Mouse (Mus musculus) C2C12 (cell line): ENCODE results near the gene Mrpl12. TPM values are rescaled to one million over a fixed set of nuclear protein-coding genes. Genes with fewer than 3 reads are reported as not detected.

Experiments used
- H3K27me3 ChIP-seq: one replicate; pipeline ENCODE4 v1.6.1; 2011; ENCODE audit not compliant: control insufficient read depth, insufficient read depth, insufficient read length
- H3K36me3 ChIP-seq: one replicate; pipeline ENCODE4 v1.6.1; 2011; ENCODE audit not compliant: control insufficient read depth, insufficient read depth
- H3K4me3 ChIP-seq: one replicate; pipeline ENCODE4 v1.5.1; 2011; ENCODE audit warnings: mild to moderate bottlenecking, control low read depth; ENCODE audit not compliant: poor library complexity, insufficient read depth, severe bottlenecking
- H3K79me2 ChIP-seq: one replicate; pipeline ENCODE4 v1.6.1; 2011; ENCODE audit not compliant: control insufficient read depth, insufficient read depth
- H3K79me3 ChIP-seq: one replicate; pipeline ENCODE4 v1.6.1; 2011; ENCODE audit warnings: low read depth, control low read depth
- H3ac ChIP-seq: one replicate; pipeline ENCODE3; 2011; ENCODE audit warnings: low read depth; ENCODE audit not compliant: control insufficient read depth, insufficient read length
- CEBPB ChIP-seq: IDR thresholded peaks from one replicate; pipeline ENCODE4 v1.6.1; 2011; ENCODE audit warnings: low read depth, mild to moderate bottlenecking, control low read depth, moderate library complexity
- CTCF ChIP-seq: IDR thresholded peaks from one replicate; pipeline ENCODE4 v1.5.1; 2011; ENCODE audit not compliant: control insufficient read depth, insufficient read depth, insufficient read length
- FOSL1 ChIP-seq: IDR thresholded peaks from one replicate; pipeline ENCODE4 v1.8.0; 2011; ENCODE audit warnings: mild to moderate bottlenecking, low read length; ENCODE audit not compliant: poor library complexity, insufficient read depth, severe bottlenecking
- MAX ChIP-seq: IDR thresholded peaks from one replicate; pipeline ENCODE4 v1.6.1; 2011; ENCODE audit warnings: mild to moderate bottlenecking, control low read depth
- MYOD1 ChIP-seq: IDR thresholded peaks from one replicate; pipeline ENCODE4 v1.6.1; 2011; ENCODE audit warnings: low read depth; ENCODE audit not compliant: control insufficient read depth, insufficient read length
- MYOG ChIP-seq: IDR thresholded peaks from one replicate; pipeline ENCODE4 v1.6.1; 2011; ENCODE audit not compliant: control insufficient read depth, insufficient read length; ENCODE audit errors: extremely low read depth
- USF1 ChIP-seq: IDR thresholded peaks from one replicate; pipeline ENCODE4 v1.6.1; 2011; ENCODE audit warnings: low read depth, mild to moderate bottlenecking, control low read depth, moderate library complexity
- polyA plus RNA-seq: library from polyadenylated mRNA; unstranded; fragments of >200 nt; fragmentation: generic; extraction: Trizol; gene quantifications from one replicate; pipeline ENCODE4 v1.2.1, GENCODE M21; 2012; ENCODE audit warnings: missing spikeins

Mrpl12 gene
- polyA plus RNA-seq, 1 experiment, result 338 TPM

DNA sequence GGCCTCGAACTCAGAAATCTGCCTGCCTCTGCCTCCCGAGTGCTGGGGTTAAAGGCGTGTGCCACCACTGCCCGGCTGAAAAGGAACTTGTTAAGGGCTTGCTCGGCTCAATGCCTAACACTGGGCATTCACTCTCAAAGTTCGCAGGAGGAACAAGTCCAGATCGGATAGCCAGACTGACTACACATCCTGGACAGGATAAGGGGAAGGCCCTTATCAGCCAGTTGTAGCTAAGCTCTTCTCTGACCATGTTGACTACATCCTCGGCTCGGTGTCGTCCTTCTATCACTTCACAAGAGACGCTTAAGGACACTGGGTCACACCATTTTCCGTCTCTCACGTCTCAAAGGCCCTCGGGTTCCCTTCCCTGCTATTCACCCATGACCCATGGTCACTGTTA, 27.0 kb upstream of the Mrpl12 start:
- no peaks in the 10 kb centered on the region for H3K27me3 ChIP-seq
- peaks cover 51% of the 10 kb centered on the region for H3K79me2 ChIP-seq
- TF ChIP-seq MYOG (no peak), MYOD1 (no peak)
- H3K4me3 ChIP-seq, result peak overlapping the region; percentile 94
- peaks cover 25% of the 10 kb centered on the region for H3K79me3 ChIP-seq
- peak overlapping the region; percentile 88 for H3ac ChIP-seq
- peaks cover 30% of the 10 kb centered on the region for H3K36me3 ChIP-seq

DNA sequence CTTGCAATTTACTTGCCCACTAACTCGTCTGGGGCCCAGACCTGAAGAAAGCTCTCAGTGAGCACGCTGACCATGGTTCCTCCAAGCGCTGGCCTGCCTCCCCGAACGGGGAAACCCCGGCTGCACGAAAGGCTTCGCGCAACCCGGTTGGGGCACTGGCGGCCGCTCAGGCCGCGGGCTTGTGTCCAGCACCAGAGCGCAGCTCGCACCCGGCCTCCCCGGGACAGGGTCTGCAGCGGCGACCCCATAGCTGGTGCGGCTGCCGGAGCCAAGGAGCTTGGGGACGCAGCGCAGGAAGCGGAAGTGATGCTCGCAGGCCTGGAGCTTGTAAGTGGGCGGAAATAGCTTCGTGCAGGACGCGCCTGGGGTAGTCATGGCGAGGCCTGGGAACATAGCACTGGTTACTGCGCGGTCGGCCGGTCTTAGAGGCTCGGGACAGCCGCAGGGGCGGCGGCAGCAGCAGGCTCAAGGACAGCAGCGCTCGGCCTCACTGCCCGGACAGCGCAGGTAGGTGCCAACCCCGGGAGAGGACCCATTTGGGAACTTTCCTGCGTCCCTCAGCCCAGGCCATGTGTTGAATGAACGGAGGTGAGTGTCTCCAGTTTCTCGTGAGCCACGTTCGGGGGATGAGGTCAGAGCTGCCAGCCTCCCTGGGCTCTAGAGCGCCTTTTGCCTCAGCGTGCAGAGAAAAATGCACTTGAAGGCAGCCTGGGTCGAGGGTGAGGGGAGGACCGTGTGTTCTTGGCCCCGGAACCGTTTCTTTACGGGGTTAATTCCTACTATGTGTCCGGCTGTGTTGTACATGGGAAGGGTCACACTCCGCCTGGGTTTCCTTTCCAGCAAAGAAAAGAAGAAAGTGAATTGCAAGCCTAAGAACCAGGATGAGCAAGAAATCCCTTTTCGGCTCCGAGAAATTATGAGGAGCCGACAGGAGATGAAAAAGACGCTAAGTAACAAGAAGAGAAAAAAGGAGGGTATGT, 26.4 kb upstream of the Mrpl12 start, which contains the start of the genes Oxld1 and Ccdc137:
TSS of gene Oxld1 (minus strand) at position 297 of the 980 bp plus-strand sequence.
TSS of gene Ccdc137 (plus strand) at position 344 of the 980 bp plus-strand sequence.
- H3ac ChIP-seq, result peak within 1 kb of the TSS; percentile 88
- peaks cover 51% of the 10 kb centered on the region for H3K79me2 ChIP-seq
- H3K4me3 ChIP-seq, result peak within 1 kb of the TSS; percentile 94
- TF ChIP-seq MYOG (no peak), MAX (peak; percentile 68)
- H3K27me3 ChIP-seq, result no peaks in the 10 kb centered on the region
- peaks cover 25% of the 10 kb centered on the region for H3K79me3 ChIP-seq
- peaks cover 37% of the 10 kb centered on the region for H3K36me3 ChIP-seq

DNA sequence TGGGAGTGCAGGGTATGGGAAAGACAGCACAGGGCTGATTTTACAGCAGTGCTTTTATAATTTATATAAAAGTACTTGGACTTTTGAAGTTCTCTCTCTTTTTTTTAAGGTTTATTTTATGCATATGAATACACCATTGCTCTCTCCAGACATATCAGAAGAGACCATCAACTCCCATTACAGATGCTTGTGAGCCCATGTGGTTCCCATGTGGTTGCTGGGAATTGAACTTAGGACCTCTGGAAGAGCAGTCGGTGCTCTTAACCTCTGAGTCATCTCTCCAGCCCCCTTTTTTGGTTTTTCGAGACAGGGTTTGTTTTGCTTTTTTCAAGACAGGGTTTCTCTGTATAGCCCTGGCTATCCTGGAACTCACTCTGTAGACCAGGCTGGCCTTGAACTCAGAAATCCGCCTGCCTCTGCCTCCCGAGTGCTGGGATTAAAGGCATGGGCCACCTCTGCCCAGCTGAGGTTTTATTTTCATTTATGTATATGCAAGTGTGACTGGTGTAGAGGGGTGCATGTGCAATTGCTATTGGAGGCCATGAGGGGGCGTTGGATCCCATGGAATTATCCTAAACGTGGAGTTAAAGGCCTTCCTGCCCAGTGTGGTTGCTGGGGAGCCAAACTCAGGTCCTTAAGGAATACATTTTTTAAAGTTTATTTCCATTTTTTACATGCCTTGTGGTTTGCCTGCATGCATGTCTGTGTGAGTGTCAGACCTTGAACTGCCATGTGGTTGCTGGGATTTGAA, 25.4 kb upstream of the Mrpl12 start:
- TF ChIP-seq MYOG, result no peak
- TF ChIP-seq CTCF, result no peak
- no peak for TF ChIP-seq FOSL1
- TF ChIP-seq USF1, result no peak
- TF ChIP-seq MAX, result no peak
- no peak for TF ChIP-seq CEBPB
- TF ChIP-seq MYOD1, result no peak
- peak overlapping the region; percentile 84 for H3ac ChIP-seq
- no peaks in the 10 kb centered on the region for H3K27me3 ChIP-seq
- peaks cover 25% of the 10 kb centered on the region for H3K79me3 ChIP-seq
- H3K4me3 ChIP-seq, result peak overlapping the region; percentile 94
- peaks cover 46% of the 10 kb centered on the region for H3K36me3 ChIP-seq
- H3K79me2 ChIP-seq, result peaks cover 51% of the 10 kb centered on the region

DNA sequence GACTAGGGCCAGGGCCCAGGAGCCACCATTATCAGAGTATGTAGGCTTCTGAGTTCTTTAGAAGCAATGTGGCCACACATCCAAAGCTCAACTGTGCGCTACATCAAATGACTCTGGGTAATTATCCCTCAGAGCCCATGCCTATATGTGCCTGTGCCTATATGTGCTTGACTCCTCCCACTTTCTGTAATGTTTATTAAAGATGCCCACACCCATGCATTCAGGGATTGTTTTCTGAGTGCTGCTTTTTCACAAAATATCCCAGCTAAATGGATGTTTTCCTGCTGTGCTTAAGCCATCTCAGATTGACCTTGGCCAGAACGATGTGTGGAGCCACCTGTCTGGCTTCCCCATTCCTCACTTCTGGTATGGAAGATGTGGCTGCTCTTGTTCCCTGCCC, 20.9 kb upstream of the Mrpl12 start:
- Histone ChIP-seq H3K79me3 (peaks cover 40% of the 10 kb centered on the region), H3K27me3 (no peaks in the 10 kb centered on the region), H3K4me3 (no peak overlapping the region), H3K79me2 (peaks cover 52% of the 10 kb centered on the region), H3ac (no peak overlapping the region), H3K36me3 (peaks cover 46% of the 10 kb centered on the region)
- no peak for TF ChIP-seq MYOD1
- TF ChIP-seq MYOG, result no peak
- TF ChIP-seq CEBPB, result no peak
- no peak for TF ChIP-seq MAX
- TF ChIP-seq USF1, result no peak
- TF ChIP-seq FOSL1, result no peak
- TF ChIP-seq CTCF, result no peak

DNA sequence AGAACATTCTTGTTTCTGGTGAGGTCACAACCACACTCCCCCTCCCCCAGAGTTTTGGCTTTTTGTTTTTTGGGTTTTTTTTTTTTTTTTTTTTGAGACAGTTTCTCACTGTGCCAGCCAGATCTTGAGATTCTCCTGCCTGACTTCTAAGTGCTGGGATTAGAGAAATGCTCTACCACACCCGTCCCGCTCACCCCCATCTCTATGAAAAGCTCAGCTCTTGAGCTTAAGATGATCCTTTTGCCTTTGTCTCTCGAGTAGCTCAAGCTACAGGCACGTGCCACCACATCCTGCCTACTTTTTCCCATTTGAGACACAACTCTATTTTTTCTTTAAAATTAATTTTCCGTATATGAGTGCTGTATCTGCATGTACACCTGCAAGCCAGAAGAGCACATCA, 20.0 kb upstream of the Mrpl12 start:
- TF ChIP-seq USF1 (no peak), FOSL1 (no peak), CEBPB (no peak)
- H3K27me3 ChIP-seq, result no peaks in the 10 kb centered on the region
- H3ac ChIP-seq, result no peak overlapping the region
- H3K36me3 ChIP-seq, result peaks cover 47% of the 10 kb centered on the region
- no peak overlapping the region for H3K4me3 ChIP-seq
- peaks cover 52% of the 10 kb centered on the region for H3K79me2 ChIP-seq
- H3K79me3 ChIP-seq, result peaks cover 38% of the 10 kb centered on the region

DNA sequence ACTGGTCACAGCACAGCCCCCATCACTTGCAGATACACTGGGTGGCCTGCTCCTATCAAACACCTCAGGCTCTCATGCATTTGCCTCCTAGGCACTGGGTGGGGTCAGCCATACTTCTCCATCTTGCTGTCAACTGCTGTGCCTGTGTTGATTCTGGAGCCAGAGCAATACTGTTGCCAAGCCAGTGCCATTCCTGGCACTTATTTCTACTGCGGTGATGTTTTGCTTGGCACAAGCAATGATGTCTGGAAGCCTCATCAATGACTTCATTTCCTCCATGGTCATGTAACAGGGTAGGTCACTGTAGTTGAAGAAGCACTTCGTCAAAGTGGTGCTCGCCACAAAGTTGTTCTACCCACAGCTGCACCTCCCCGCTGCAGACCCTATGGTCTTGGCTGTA, 18.9 kb upstream of the Mrpl12 start:
- H3K27me3 ChIP-seq, result no peaks in the 10 kb centered on the region
- peak overlapping the region; percentile 94 for H3K4me3 ChIP-seq
- peaks cover 41% of the 10 kb centered on the region for H3K79me2 ChIP-seq
- TF ChIP-seq CEBPB (no peak), MAX (no peak), USF1 (no peak), MYOD1 (no peak), MYOG (no peak), FOSL1 (no peak), CTCF (no peak)
- H3ac ChIP-seq, result no peak overlapping the region
- H3K79me3 ChIP-seq, result peaks cover 33% of the 10 kb centered on the region
- H3K36me3 ChIP-seq, result peaks cover 50% of the 10 kb centered on the region
